Mouse (Mus musculus) limb, embryonic 10.5 days (tissue): ENCODE data around the gene Nme1. TPM values are rescaled to one million over a fixed set of nuclear protein-coding genes. Genes with fewer than 3 reads are reported as not detected.

Experiments
- DNase-seq: peaks from one replicate; pipeline ENCODE4 v3.0.0-alpha.2; 2017; ENCODE audit warnings: low spot score
- H3K27ac ChIP-seq: fragments of 300-500 bp; sonication (generic); 2 replicates; pipeline ENCODE4 v1.5.1; 2016; ENCODE audit warnings: mild to moderate bottlenecking
- H3K27me3 ChIP-seq: fragments of 300-500 bp; sonication (generic); 2 replicates; pipeline ENCODE4 v1.6.1; 2016; ENCODE audit warnings: low read depth, mild to moderate bottlenecking; ENCODE audit not compliant: poor library complexity, severe bottlenecking
- H3K36me3 ChIP-seq: fragments of 300-500 bp; sonication (generic); 2 replicates; pipeline ENCODE4 v1.6.1; 2016; ENCODE audit warnings: mild to moderate bottlenecking, moderate library complexity
- H3K4me1 ChIP-seq: fragments of 300-500 bp; sonication (generic); 2 replicates; pipeline ENCODE4 v1.6.1; 2016
- H3K4me3 ChIP-seq: fragments of 300-500 bp; sonication (generic); 2 replicates; pipeline ENCODE4 v1.5.1; 2016; ENCODE audit warnings: mild to moderate bottlenecking, moderate library complexity
- H3K9me3 ChIP-seq: fragments of 300-500 bp; sonication (generic); replicated peaks from 2 replicates; pipeline ENCODE4 v1.6.1; 2016; ENCODE audit warnings: mild to moderate bottlenecking
- WGBS: fragments of 180-500 bp; shearing (Covaris S2); methylation state at CpG from one replicate; pipeline ENCODE4 v1.1.7; 2016; 5-methylcytosine and 5-hydroxymethylcytosine counted together
- polyA plus RNA-seq: library from polyadenylated mRNA; unstranded; fragments of >200 nt; fragmentation: Nextera tagmentation; extraction: Ambion mirVana; gene quantifications from 2 replicates; pipeline ENCODE4 v1.2.1, GENCODE M21; 2016

Gene Nme1
- polyA plus RNA-seq, 1 experiment from 2014 or later, result 386 TPM

GRCm38 (mm10) chr11:93986298-93986697, 18.0 kb upstream of the Nme1 start:
- Histone ChIP-seq H3K27ac (no peak overlapping the region), H3K9me3 (no peaks in the 10 kb centered on the region), H3K4me3 (no peak overlapping the region), H3K36me3 (no peaks in the 10 kb centered on the region), H3K4me1 (no peaks in the 10 kb centered on the region), H3K27me3 (no peaks in the 10 kb centered on the region)
- no peak for DNase-seq

GRCm38 (mm10) chr11:93985265-93985664, 16.9 kb upstream of the Nme1 start:
- Histone ChIP-seq H3K27me3 (no peaks in the 10 kb centered on the region), H3K9me3 (no peaks in the 10 kb centered on the region), H3K36me3 (no peaks in the 10 kb centered on the region), H3K4me1 (no peaks in the 10 kb centered on the region), H3K4me3 (no peak overlapping the region), H3K27ac (no peak overlapping the region)
- 89% methylated on average over 5 of the region's 5 CpGs for WGBS
- DNase-seq, result no peak

DNA sequence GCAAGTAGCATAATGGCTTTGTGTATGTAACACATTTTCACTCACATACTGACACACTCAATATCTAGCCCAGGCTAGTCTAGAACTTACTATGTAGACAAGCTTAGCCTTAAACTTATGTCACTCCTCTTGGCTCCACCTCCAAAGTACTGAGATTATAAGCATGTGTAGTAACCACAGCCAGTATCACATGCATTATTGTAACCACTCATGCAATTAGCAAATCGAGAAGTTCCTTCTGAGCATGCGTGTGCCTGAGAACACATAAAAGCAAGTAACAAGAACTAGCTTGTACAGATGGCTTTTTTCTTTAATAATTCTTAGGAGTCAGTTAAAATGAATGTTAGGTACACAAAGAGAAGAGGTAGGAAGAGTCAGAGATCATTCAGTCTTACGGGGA, 16.3 kb upstream of the Nme1 start:
- DNase-seq, result no peak
- Histone ChIP-seq H3K36me3 (no peaks in the 10 kb centered on the region), H3K27ac (no peak overlapping the region), H3K27me3 (no peaks in the 10 kb centered on the region), H3K4me3 (no peak overlapping the region), H3K9me3 (no peaks in the 10 kb centered on the region), H3K4me1 (no peaks in the 10 kb centered on the region)
- 91% methylated on average over 3 of the region's 3 CpGs for WGBS

DNA sequence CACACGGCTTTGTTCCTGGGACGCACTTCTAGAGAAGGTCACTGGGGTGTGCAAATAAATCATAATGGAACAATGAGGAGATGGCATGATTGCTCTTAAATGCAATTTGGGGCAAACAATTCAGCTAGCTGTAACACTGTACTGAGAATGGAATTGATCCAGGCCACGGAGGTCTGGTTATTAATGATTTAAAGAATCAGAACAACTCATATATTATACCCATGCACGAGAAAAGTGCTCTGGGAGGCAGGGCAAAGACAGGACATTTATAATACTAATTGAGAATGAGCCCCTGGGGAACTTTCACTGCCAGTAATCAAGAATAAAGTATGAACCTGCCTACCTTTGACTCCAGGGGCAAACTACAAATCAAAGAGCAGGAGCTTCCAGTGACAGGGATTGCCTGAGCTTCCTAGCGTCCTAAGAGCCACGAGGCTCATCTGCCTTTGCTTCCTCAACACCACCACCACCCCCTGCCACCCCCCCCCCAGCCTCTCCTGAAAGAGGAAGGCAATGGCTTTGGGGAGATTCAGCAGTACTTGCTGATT, 11.3 kb upstream of the Nme1 start:
- no peak overlapping the region for H3K27ac ChIP-seq
- H3K4me3 ChIP-seq, result no peak overlapping the region
- 42% methylated on average over 6 of the region's 6 CpGs for WGBS
- H3K4me1 ChIP-seq, result peaks cover 9% of the 10 kb centered on the region
- no peak for DNase-seq
- H3K9me3 ChIP-seq, result no peaks in the 10 kb centered on the region
- no peaks in the 10 kb centered on the region for H3K27me3 ChIP-seq
- no peaks in the 10 kb centered on the region for H3K36me3 ChIP-seq

- WGBS, result 93% methylated on average over 5 of the region's 5 CpGs
- H3K27ac ChIP-seq, result no peak overlapping the region
- no peak for DNase-seq
- no peak overlapping the region for H3K4me3 ChIP-seq
- peaks cover 9% of the 10 kb centered on the region for H3K4me1 ChIP-seq
- no peaks in the 10 kb centered on the region for H3K27me3 ChIP-seq
- H3K9me3 ChIP-seq, result no peaks in the 10 kb centered on the region
- no peaks in the 10 kb centered on the region for H3K36me3 ChIP-seq
These were observed 4.6 kb upstream of the Nme1 start for GRCm38 (mm10) chr11:93972951-93973350.

- Histone ChIP-seq H3K36me3 (peaks cover 14% of the 10 kb centered on the region), H3K27ac (no peak overlapping the region), H3K4me1 (peaks cover 11% of the 10 kb centered on the region), H3K9me3 (no peaks in the 10 kb centered on the region), H3K27me3 (no peaks in the 10 kb centered on the region), H3K4me3 (no peak overlapping the region)
- 100% methylated on average over 1 of the region's 1 CpGs for WGBS
- DNase-seq, result no peak
These were observed 1.5 kb upstream of the Nme1 start for GRCm38 (mm10) chr11:93969799-93970198.

GRCm38 (mm10) chr11:93969171-93969570, 850 bp upstream of the Nme1 start:
- DNase-seq, result no peak
- H3K9me3 ChIP-seq, result no peaks in the 10 kb centered on the region
- 93% methylated on average over 6 of the region's 6 CpGs for WGBS
- H3K36me3 ChIP-seq, result peaks cover 20% of the 10 kb centered on the region
- peak overlapping the region; percentile 70; the same call in 1 of the 2 replicates for H3K4me3 ChIP-seq
- no peak overlapping the region for H3K27ac ChIP-seq
- peaks cover 10% of the 10 kb centered on the region for H3K4me1 ChIP-seq
- no peaks in the 10 kb centered on the region for H3K27me3 ChIP-seq

GRCm38 (mm10) chr11:93968848-93969128, 467 bp upstream of the Nme1 start:
- H3K27me3 ChIP-seq, result no peaks in the 10 kb centered on the region
- no peak for DNase-seq
- H3K27ac ChIP-seq, result peak overlapping the region; percentile 90
- peak overlapping the region; percentile 70 for H3K4me3 ChIP-seq
- H3K36me3 ChIP-seq, result peaks cover 24% of the 10 kb centered on the region
- H3K9me3 ChIP-seq, result no peaks in the 10 kb centered on the region
- peaks cover 10% of the 10 kb centered on the region for H3K4me1 ChIP-seq
- 60% methylated on average over 6 of the region's 6 CpGs for WGBS

DNA sequence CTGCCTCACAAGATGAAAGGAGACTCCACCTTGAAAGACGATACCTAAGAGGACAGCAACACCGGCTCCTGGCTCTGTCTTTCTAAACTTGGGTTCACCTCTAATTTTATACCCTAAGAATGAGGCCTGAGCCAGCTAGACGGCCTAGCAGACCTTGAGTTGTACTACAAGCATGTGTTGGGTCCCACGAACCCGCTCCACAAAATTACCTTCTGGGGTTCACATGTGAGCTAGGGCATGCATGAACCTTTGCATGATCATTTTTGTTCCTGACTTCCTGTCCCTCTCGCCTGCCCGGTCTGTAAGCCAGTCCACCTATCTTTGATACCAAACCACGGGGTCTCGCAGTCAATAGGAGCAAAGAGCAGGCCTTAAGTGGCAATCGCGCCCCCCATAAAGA, 940 bp downstream of the Nme1 start:
- H3K27me3 ChIP-seq, result no peaks in the 10 kb centered on the region
- peak overlapping the region; percentile 70 for H3K4me3 ChIP-seq
- H3K27ac ChIP-seq, result peak overlapping the region; percentile 90
- peaks cover 38% of the 10 kb centered on the region for H3K36me3 ChIP-seq
- 7% methylated on average over 11 of the region's 11 CpGs for WGBS
- H3K4me1 ChIP-seq, result peaks cover 10% of the 10 kb centered on the region
- DNase-seq, result peak; percentile 59
- H3K9me3 ChIP-seq, result no peaks in the 10 kb centered on the region

- DNase-seq, result no peak
- Histone ChIP-seq H3K27ac (no peak overlapping the region), H3K9me3 (no peaks in the 10 kb centered on the region), H3K4me3 (no peak overlapping the region), H3K27me3 (no peaks in the 10 kb centered on the region), H3K4me1 (peaks cover 10% of the 10 kb centered on the region), H3K36me3 (peaks cover 58% of the 10 kb centered on the region)
- WGBS, result 95% methylated on average over 6 of the region's 6 CpGs
These were observed 2.9 kb downstream of the Nme1 start for GRCm38 (mm10) chr11:93965391-93965790.

DNA sequence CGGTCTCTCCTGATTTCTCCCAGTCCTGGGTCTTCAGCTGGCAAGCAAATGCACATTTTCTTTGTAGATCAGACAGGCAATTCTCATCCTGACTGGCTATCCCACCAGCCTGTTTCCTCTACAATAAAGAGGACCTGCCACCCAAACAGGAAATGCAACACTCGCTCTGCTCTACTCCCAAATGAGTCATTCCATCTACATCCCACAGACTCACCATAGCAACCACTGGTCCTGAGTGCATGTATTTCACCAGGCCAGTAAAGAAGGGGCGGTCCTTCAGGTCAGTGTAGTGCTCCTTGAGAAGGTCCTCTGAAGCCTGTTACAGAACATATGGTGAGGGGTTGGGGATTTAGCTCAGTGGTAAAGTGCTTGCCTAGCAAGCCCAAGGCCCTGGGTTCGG, 5.3 kb downstream of the Nme1 start:
- H3K9me3 ChIP-seq, result no peaks in the 10 kb centered on the region
- no peaks in the 10 kb centered on the region for H3K27me3 ChIP-seq
- no peak overlapping the region for H3K4me3 ChIP-seq
- DNase-seq, result no peak
- 94% methylated on average over 4 of the region's 4 CpGs for WGBS
- no peak overlapping the region for H3K27ac ChIP-seq
- H3K36me3 ChIP-seq, result peaks cover 82% of the 10 kb centered on the region
- H3K4me1 ChIP-seq, result peaks cover 10% of the 10 kb centered on the region

- WGBS, result 90% methylated on average over 6 of the region's 6 CpGs
- Histone ChIP-seq H3K4me3 (no peak overlapping the region), H3K4me1 (peaks cover 8% of the 10 kb centered on the region), H3K9me3 (no peaks in the 10 kb centered on the region), H3K27me3 (no peaks in the 10 kb centered on the region), H3K27ac (no peak overlapping the region), H3K36me3 (peaks cover 94% of the 10 kb centered on the region)
- DNase-seq, result no peak
These were observed 6.8 kb downstream of the Nme1 start for GRCm38 (mm10) chr11:93961482-93961881.

GRCm38 (mm10) chr11:93957746-93958145, 10.6 kb downstream of the Nme1 start:
- H3K27ac ChIP-seq, result no peak overlapping the region
- H3K27me3 ChIP-seq, result no peaks in the 10 kb centered on the region
- H3K9me3 ChIP-seq, result no peaks in the 10 kb centered on the region
- no peak for DNase-seq
- peaks cover 74% of the 10 kb centered on the region for H3K36me3 ChIP-seq
- no peak overlapping the region for H3K4me3 ChIP-seq
- H3K4me1 ChIP-seq, result peaks cover 41% of the 10 kb centered on the region
- 76% methylated on average over 4 of the region's 4 CpGs for WGBS

DNA sequence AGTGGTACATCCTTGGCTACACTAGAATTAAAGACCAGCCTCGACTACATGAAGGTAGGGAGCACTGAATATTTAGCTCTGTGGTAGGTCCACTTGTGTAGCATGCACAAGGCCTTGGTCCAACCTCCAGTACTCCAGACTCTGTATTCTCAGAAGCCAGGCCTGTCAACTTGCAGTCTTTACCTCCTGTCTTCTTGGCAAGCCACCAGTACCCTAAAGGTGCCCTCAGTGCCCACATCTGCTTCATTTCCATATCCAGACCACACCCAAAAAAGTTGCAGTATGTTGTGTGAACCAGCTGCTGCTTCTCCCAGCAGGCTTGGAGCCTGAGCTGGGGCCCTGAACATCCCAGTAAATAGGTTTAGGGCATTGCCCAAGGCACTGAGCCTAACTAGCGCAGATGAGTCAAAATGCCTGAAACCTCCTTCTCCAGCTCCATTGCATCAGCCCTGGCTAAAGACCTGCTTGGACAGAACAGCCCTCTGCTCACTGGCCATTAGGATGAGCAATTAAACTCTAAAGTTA, 11.2 kb downstream of the Nme1 start:
- Histone ChIP-seq H3K4me3 (no peak overlapping the region), H3K9me3 (no peaks in the 10 kb centered on the region), H3K27ac (no peak overlapping the region), H3K4me1 (peaks cover 46% of the 10 kb centered on the region), H3K36me3 (peaks cover 74% of the 10 kb centered on the region), H3K27me3 (no peaks in the 10 kb centered on the region)
- 91% methylated on average over 2 of the region's 2 CpGs for WGBS
- DNase-seq, result no peak
